Mouse (Mus musculus) kidney, postnatal 14 days (tissue): ENCODE results near the gene Znrf3.
"Not testable (repeated sequence)": the region's sequence is repeated elsewhere in the genome, so short reads cannot be mapped to it uniquely, and the experiment has no call there.

Experiments
- DNase-seq: peaks from one replicate; pipeline ENCODE4 v3.0.0; 2022; ENCODE audit warnings: mixed read lengths

The Znrf3 gene

GRCm38 (mm10) chr11:5444599-5445451, at the start of gene Znrf3:
Gene Znrf3 (minus strand): TSS chr11:5444847.
- DNase-seq: peak; percentile 96

DNA sequence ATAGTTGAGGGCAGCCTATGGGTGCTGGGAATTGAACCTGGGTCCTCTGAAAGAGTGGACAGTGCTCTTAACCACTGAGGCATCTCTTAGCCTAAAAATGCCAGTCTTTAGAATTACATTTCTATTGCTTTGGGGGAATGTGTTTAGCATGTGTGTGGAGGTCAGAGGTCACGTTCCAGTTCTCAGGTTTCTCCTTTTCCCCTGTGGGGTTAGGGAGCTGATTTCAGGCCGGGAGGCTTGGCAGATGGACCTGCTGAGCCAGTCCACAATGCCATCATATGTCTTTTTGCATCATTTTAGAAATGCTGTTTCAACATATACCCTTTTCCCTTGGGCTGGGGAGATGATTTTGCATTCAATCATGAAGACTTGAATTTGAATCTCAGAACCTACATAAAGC, 49.2 kb upstream of the Znrf3 start:
- DNase-seq: no peak

DNA sequence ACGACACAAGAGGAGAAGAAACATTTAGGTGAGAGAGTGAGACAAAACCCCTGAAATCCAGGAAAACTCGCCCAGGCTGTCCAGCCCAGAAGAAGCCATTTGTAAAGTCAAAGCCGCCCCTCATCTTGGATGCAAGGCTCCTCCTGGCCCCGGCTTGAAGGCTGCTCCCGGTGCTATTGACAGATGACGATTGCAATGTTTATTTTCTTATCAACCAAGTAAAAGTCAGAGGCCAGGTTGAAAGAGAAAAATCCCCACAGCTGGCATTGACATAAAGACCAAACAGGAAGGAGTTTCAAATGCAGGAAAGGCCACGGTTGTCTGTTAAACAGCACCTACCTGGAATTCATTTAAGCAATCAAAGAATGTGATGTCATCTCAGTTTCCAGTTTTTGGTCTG, 47.3 kb upstream of the Znrf3 start:
- DNase-seq: no peak

- DNase-seq: no peak
Observed at GRCm38 (mm10) chr11:5490989-5491656, 46.5 kb upstream of the Znrf3 start.

DNA sequence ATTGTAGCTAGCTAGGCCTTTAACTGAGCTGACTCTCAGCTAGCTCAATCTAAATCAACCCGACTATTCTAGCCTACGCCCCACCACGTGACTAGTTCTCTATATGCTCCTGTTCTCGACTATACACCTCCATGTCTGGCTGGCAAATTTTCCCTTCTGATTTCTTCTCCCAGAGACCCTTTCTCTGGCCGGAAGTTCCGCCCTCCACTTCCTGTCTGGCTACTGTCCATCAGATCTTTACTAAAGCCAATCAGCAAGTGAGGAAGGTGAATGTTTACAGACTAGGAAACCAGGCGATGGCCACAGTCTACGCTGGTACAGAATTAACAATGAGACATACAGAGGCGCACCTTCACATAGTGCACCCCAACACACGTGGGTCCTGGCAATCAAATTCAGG, 44.8 kb upstream of the Znrf3 start:
- not testable (repeated sequence) for DNase-seq

- peak; percentile 91 for DNase-seq
Observed at GRCm38 (mm10) chr11:5485193-5486011, 40.8 kb upstream of the Znrf3 start.

GRCm38 (mm10) chr11:5482581-5482980, 37.9 kb upstream of the Znrf3 start:
- no peak for DNase-seq

- no peak for DNase-seq
Observed at GRCm38 (mm10) chr11:5478831-5479230, 34.2 kb upstream of the Znrf3 start.

DNA sequence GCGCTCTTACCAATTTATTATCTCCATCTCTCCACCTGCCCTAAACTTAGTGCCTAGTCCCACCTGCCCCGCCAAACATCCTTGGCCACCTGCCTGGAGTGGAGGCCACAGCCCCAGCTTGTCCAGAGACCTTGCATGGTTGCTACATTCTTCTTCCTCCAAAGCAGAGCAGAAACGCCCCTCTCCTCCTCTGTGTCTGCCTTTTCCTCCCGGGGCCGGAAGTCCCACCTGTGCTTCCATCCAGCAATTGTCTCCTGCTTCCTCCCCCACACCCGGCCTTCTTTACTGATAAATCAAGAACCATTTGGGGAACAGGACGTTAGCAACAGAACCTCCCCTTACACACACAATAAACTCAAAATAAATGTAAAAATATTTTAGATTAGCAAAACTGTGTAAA, 33.5 kb upstream of the Znrf3 start:
- DNase-seq: peak; percentile 19

DNA sequence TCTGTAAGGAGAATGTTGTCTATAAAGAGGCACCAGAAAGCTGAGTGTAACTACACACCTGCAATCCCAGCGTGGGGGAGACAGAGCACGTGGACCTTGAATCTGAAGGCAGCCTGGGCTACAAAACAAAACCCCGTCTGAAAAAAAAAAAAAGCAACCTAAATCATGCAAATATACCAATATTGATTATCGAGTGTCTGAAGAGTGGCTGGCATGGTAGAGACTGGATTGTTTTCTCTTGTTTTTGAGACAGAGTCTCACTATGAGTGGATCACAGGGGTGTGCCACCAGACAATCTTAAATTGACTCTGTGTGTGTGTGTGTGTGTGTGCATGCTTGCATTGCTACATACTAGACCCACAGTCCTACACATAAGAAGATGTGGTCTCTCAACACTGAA, 32.2 kb upstream of the Znrf3 start:
- no peak for DNase-seq

DNA sequence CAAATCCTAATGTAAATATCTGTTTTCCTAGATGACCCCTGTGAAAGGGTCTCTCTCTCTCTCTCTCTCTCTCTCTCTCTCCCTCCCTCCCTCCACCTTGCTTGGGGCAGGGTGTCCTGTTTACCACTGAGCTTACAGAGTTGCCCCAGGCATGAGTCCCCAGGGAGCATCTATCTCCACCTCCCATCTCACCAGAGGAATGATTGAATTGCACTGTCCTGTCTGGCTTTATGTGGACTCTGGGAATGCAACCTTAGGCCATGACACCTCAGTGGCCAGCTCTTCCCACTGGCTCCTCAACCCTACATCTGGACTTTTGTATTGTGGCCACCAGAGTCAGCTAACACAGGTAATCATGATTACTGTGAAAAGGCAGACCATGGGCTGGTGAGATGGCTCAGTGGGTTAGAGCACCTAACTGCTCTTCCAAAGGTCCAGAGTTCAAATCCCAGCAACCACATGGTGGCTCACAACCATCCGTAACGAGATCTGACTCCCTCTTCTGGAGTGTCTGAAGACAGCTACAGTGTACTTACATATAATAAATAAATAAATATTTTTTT, 31.0 kb upstream of the Znrf3 start:
- not testable (repeated sequence) for DNase-seq

GRCm38 (mm10) chr11:5474130-5474529, 29.5 kb upstream of the Znrf3 start:
- peak; percentile 69 for DNase-seq

GRCm38 (mm10) chr11:5470055-5470454, 25.4 kb upstream of the Znrf3 start:
- no peak for DNase-seq

DNA sequence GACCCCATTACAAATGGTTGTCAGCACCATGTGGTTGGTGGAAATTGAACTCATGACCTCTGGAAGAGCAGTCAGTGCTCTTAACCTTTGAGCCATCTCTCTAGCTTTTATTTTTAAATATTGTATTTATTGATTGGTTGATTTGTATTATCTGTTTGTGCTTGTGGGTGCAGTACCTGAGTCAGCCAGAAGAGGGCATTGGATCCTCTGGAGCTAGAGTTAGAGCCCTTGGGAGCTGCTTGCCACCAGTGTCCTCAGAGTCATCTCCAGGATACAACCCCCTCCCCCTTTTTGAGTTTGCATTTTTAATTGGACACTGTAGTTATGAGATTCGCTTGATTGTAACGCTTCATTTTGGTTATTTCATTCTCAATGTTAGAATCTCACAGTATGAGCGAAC, 24.4 kb upstream of the Znrf3 start:
- DNase-seq: peak; percentile 49

GRCm38 (mm10) chr11:5468471-5468870, 23.8 kb upstream of the Znrf3 start:
- no peak for DNase-seq

- peak; percentile 20 for DNase-seq
Observed at GRCm38 (mm10) chr11:5451923-5452322, 7.3 kb upstream of the Znrf3 start.

- DNase-seq: no peak
Observed at GRCm38 (mm10) chr11:5451341-5451740, 6.7 kb upstream of the Znrf3 start.

DNA sequence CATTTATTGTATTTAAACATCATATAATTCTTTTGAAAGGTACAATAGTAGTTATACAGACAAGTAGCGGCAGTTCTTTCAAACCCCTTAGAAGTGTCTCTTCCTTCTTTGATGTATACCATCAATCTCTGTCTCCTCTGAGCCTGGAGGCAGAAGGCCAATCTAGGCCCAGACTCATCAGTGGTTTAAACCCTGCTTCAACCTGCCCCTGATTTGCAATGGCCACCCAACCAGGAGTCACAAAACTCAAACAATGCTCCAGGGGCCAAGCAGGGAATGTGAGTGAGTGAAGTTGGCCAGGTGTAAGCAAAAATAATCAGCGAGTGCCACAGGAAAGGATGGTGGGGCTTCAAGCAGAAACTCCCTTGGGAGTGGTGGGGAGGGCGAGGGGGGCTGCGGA, 6.1 kb upstream of the Znrf3 start:
- DNase-seq: no peak

DNA sequence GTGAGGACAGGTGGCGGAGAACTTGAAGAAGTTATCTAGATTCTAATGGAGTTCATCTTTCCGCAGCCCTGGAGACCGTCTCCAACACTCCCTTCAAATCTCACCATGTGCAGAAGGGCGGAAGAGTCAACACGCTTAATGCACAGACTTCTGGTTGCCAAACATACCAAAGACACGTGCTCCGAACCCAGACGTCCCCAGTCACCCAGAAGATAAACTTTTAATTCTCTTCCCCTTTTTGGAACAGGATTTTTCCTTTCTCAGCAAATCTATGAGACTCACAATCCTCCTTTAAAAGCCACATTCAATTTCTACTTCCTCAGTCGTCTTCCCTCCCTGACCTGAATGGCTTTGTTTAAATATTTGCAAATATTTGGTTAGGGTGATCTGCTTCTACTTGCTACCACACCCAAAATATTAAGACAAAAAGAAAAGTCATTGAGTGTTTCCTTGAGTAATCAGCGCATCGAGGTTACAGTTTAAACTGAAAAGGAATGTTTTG, 856 bp upstream of the Znrf3 start:
- DNase-seq: no peak

- DNase-seq: peak; percentile 66
Observed at GRCm38 (mm10) chr11:5444234-5444598, 431 bp downstream of the Znrf3 start.

GRCm38 (mm10) chr11:5443511-5444233, 975 bp downstream of the Znrf3 start:
- DNase-seq: peak; percentile 32

GRCm38 (mm10) chr11:5442590-5443021, 2.0 kb downstream of the Znrf3 start:
- no peak for DNase-seq
